Mouse (Mus musculus) effector memory CD4-positive, alpha-beta T cell, adult 5 months (primary cell): ENCODE data around the gene Atp6v0d1. TPM values are rescaled to one million over a fixed set of nuclear protein-coding genes. Genes with fewer than 3 reads are reported as not detected.

Experiments used
- polyA plus RNA-seq: library from polyadenylated mRNA; unstranded; fragments of 100-300 nt; shearing (Covaris generic); gene quantifications from one replicate; pipeline ENCODE4 v1.2.1, GENCODE M21; 2017

Atp6v0d1 gene
- 68.6 TPM for polyA plus RNA-seq

DNA sequence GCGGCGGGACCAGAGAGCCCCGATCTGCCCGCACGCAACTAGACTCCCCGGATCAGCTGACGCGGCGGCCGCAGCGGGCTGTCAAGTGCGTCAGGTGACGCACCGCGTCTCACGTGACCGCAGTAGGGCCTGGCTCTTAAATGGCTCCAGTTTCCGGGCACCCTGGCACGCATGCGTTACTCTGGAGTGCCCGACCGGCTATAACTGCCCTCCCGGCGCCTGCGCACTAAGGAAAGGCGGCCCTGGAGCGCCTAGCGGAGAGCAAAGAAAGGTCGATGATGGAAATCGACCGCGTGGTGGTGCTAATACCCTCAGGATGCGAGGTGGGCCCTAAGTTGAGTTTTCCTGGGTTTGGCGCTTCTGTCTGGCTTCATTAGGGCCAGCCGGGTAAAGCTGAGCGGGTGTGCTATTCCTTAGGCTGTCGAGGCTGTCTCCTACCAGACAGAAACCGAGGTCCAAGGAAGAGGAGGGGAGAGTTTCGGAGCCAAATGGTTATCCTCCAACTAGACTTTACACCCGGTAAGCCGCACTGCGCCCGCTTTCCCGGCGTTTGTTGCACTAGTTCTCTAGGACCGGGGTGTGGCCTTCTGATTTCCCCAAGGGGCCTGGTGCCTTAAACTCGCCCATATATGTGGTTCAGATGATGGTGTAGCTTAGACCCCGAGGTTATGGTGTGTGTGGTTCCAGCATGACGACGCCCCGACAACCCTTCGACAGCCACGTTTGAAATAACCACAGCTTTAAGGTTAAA, at the start of gene Atp6v0d1:
TSS of gene Atp6v0d1 (minus strand) at position 96 of the 751 bp plus-strand sequence.

GRCm38 (mm10) chr8:105604804-105605381, 39.0 kb upstream of the Atp6v0d1 start, which contains the start of gene Ripor1:
Gene Ripor1, plus strand, starts transcription at chr8:105605255.

DNA sequence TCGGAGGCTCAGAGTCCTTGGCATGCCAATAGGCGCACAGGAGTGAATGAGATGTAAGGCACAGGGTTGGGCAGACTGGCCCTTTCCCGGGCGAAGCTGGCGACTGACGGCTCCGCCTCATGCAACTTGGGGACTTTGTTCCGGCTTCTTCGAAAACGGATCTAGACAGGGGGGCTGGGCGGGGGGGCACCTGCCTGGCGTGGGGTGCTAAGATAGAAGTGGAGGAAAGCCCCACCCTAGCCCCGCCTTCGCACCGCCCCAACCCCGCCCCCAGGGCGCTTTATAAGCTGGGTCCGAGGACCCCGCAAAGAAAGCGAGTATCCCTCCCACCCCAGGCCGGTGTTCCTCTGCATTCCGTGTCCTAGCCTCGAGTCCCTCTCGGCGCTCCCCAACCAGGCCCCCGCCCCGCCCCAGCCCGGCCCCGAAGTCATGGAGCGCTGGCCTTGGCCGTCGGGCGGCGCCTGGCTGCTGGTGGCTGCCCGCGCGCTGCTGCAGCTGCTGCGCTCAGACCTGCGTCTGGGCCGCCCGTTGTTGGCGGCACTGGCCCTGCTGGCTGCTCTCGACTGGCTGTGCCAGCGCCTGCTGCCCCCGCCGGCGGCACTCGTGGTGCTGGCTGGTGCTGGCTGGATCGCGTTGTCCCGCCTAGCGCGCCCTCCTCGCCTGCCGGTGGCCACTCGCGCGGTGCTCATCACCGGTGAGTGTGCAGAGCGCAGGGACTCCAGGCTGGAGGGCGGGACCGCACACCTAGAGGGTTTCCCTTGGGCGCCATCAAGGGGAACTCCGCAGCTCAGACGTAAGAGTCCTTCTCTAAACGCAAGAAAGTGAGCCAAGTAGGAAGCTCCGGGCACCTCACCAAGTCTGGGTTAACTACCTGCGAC, 47.2 kb downstream of the Atp6v0d1 start, which contains the start of gene Hsd11b2:
TSS of gene Hsd11b2 (plus strand) at position 320 of the 878 bp plus-strand sequence.

DNA sequence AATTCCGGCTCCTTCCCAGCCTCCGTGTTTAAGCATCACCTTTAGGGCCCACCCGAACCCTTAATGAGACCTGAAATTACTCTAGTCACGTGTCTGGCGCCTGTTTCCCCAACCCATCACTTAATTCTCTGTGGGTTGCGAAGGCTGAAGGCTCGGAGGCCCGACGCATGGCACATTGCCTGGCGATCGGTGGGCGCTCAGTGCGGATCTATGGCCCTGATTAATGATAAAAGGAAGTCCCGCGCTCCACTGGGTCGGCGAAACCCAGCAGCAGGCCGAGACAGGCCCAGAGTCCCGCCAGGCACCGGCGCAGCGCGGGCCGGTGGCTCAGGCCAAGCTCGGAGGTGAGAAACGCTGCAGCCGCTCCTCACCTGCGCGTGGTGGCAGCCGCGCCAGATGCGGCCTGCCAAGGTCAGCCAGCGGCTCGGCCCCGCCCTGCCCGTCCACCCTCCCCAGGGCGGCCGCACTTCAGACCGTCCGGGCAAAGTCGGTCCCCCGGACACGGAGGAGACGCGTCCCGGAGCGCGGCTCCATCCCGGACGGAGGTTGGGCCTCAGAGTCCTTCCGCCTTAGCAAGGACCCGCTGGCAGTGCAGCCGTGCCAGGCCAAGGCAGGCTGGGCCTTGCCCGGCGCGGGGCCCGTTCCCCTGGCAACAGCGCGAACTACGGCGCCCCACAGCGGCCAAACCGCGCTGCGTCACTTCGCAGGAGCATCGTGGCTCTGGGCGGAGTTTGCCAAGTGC, 69.2 kb downstream of the Atp6v0d1 start, which contains the start of gene Zdhhc1:
TSS of gene Zdhhc1 (minus strand) at position 464 of the 742 bp plus-strand sequence.

Other genes starting within 250 kb of the Atp6v0d1 start
- 1.1 TPM for gene Lrrc29, start 239.8 kb downstream of the Atp6v0d1 start, polyA plus RNA-seq
- gene Tmem208, start 239.7 kb downstream of the Atp6v0d1 start, polyA plus RNA-seq = 54.6 TPM
- 0.79 TPM for gene Fhod1, start 218.1 kb downstream of the Atp6v0d1 start, polyA plus RNA-seq
- gene Slc9a5, start 217.2 kb downstream of the Atp6v0d1 start, polyA plus RNA-seq = 0.12 TPM
- gene Plekhg4, start 192.8 kb downstream of the Atp6v0d1 start, polyA plus RNA-seq = not detected
- gene Kctd19, start 152.5 kb downstream of the Atp6v0d1 start, polyA plus RNA-seq = not detected
- gene Lrrc36, start 152.5 kb downstream of the Atp6v0d1 start, polyA plus RNA-seq = not detected
- gene Tppp3, start 94.5 kb downstream of the Atp6v0d1 start, polyA plus RNA-seq = 1.8 TPM
- 9.3 TPM for gene Zdhhc1, start 69.1 kb downstream of the Atp6v0d1 start, polyA plus RNA-seq
- 0.74 TPM for gene Hsd11b2, start 47.3 kb downstream of the Atp6v0d1 start, polyA plus RNA-seq
- gene Ripor1, start 39.2 kb upstream of the Atp6v0d1 start, polyA plus RNA-seq = 11.9 TPM
- 162 TPM for gene Ctcf, start 70.5 kb upstream of the Atp6v0d1 start, polyA plus RNA-seq
- 1.6 TPM for gene Agrp, start 71.3 kb upstream of the Atp6v0d1 start, polyA plus RNA-seq
- 88.2 TPM for gene Carmil2, start 120.2 kb upstream of the Atp6v0d1 start, polyA plus RNA-seq
- gene Acd, start 135.1 kb upstream of the Atp6v0d1 start, polyA plus RNA-seq = 75.5 TPM
- gene Pard6a, start 135.1 kb upstream of the Atp6v0d1 start, polyA plus RNA-seq = 30.0 TPM
- not detected for gene 4933405L10Rik, start 141.6 kb upstream of the Atp6v0d1 start, polyA plus RNA-seq
- gene Enkd1, start 142.2 kb upstream of the Atp6v0d1 start, polyA plus RNA-seq = 2.7 TPM
- gene Gfod2, start 192.6 kb upstream of the Atp6v0d1 start, polyA plus RNA-seq = 5.1 TPM